Mouse (Mus musculus) bone marrow, adult 2 months (tissue): ENCODE measurements around the gene Dph7.

Experiments
- CTCF ChIP-seq: fragments of 200-500 bp; IDR thresholded peaks from 2 replicates; pipeline ENCODE4 v1.5.1; 2011; ENCODE audit warnings: low read length, control low read depth; ENCODE audit not compliant: control insufficient read depth, insufficient read depth
- POLR2A ChIP-seq: fragments of 200-500 bp; IDR thresholded peaks from 2 replicates; pipeline ENCODE4 v1.6.1; 2011; ENCODE audit warnings: low read depth, mild to moderate bottlenecking, control low read depth, low read length, borderline replicate concordance; ENCODE audit not compliant: control insufficient read depth

DNA sequence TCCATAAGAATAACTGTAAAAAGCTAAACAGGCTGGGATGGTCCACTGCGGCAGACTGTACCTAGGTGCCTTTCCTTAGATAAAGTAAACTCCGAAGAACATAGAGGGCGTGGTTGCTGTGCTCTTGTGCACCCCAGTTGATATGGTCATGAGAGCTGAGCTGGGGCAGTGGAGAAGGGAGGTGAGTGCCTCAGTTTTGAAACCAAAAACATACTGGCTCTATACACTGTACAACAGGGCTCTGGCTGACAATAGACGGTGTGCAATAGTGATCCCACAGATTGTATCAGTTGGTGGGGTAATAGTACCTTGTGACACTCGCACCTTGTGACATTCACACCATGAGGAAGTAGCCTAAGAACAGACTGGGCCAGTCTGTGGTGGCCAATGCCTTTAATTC is 14.8 kb downstream of the Dph7 start:
- no peak; the same call in 1 of the 2 replicates for TF ChIP-seq POLR2A
- no peak for TF ChIP-seq CTCF
